Mouse (Mus musculus) heart, adult 2 months (tissue): ENCODE results near the gene Styxl1. TPM values are rescaled to one million over a fixed set of nuclear protein-coding genes. Genes with fewer than 3 reads are reported as not detected.
A peak's percentile ranks its signal among the peaks of the same experiment; 100 is the strongest.

Experiments used
- DNase-seq, 2 experiments: peaks; one replicate each; pipeline ENCODE4 v3.0.0; 2021
- H3K27ac ChIP-seq: fragments of 200-600 bp; 2 replicates; pipeline ENCODE4 v1.8.1; 2022
- H3K27me3 ChIP-seq: fragments of 200-500 bp; 2 replicates; pipeline ENCODE4 v1.6.1; 2012; ENCODE audit warnings: mild to moderate bottlenecking, low read length, inconsistent platforms, mixed read lengths; ENCODE audit not compliant: control insufficient read depth, insufficient read depth
- H3K36me3 ChIP-seq: fragments of 200-500 bp; 2 replicates; pipeline ENCODE4 v1.6.1; 2012; ENCODE audit warnings: low read length, inconsistent platforms; ENCODE audit not compliant: control insufficient read depth, insufficient read depth
- H3K4me1 ChIP-seq: fragments of 200-500 bp; 2 replicates; pipeline ENCODE4 v1.6.1; 2011; ENCODE audit warnings: low read length; ENCODE audit not compliant: control insufficient read depth, insufficient read depth
- H3K4me3 ChIP-seq: fragments of 200-600 bp; 2 replicates; pipeline ENCODE4 v1.8.1; 2022
- H3K79me2 ChIP-seq: fragments of 200-500 bp; replicated peaks from 2 replicates; pipeline ENCODE4 v1.6.1; 2012; ENCODE audit warnings: mild to moderate bottlenecking, inconsistent platforms, low read length, moderate library complexity, mixed read lengths; ENCODE audit not compliant: control insufficient read depth, insufficient read depth
- H3K9ac ChIP-seq: fragments of 200-500 bp; 2 replicates; pipeline ENCODE4 v1.6.1; 2012; ENCODE audit warnings: low read depth, mild to moderate bottlenecking, control low read depth, inconsistent platforms, low read length, mixed read lengths
- CTCF ChIP-seq: fragments of 200-600 bp; IDR thresholded peaks from 2 replicates; pipeline ENCODE4 v1.8.1; 2022; ENCODE audit warnings: antibody characterized with exemption, mild to moderate bottlenecking, moderate library complexity
- EP300 ChIP-seq: fragments of 200-500 bp; IDR thresholded peaks from 2 replicates; pipeline ENCODE4 v1.6.1; 2011; ENCODE audit warnings: low read depth, low read length, control low read depth; ENCODE audit not compliant: insufficient read depth
- POLR2A ChIP-seq: fragments of 200-500 bp; IDR thresholded peaks from 2 replicates; pipeline ENCODE4 v1.6.1; 2011; ENCODE audit warnings: mild to moderate bottlenecking, low read depth, low read length, control low read depth; ENCODE audit not compliant: insufficient read depth
- WGBS: fragments of 180-500 bp; shearing (Covaris S2); methylation state at CpG from one replicate; pipeline ENCODE4 v1.1.7; 2018; 5-methylcytosine and 5-hydroxymethylcytosine counted together
- intact Hi-C: fragments of 180-260 bp; cut with DNase I; formaldehyde crosslinking; loops from one replicate; pipeline ENCODE4 v1.15.1; 2025
- polyA plus RNA-seq: library from polyadenylated mRNA; depleted of rRNA; stranded (reverse); fragments of >200 nt; gene quantifications from 2 replicates; pipeline ENCODE4 v1.2.3, GENCODE M21; 2012
- total RNA-seq, 2 experiments: library from RNA; stranded (reverse); gene quantifications; 2 replicates each; pipeline ENCODE4 v1.2.3; 2021

The Styxl1 gene
- total and polyA plus RNA-seq, 3 experiments: 0.20 TPM; not detected in 2

- TF ChIP-seq CTCF (no peak), POLR2A (no peak), EP300 (no peak)
- no peak for DNase-seq
- Histone ChIP-seq H3K4me1 (peaks cover 20% of the 10 kb centered on the region), H3K9ac (no peak overlapping the region), H3K4me3 (no peak overlapping the region), H3K79me2 (0 out of 2 replicates have a peak, but pooled peaks cover 1% of the 10 kb centered on the region), H3K27me3 (no peaks in the 10 kb centered on the region), H3K36me3 (no peaks in the 10 kb centered on the region), H3K27ac (peak overlapping the region; percentile 33)
- WGBS: 84% methylated on average over 13 of the region's 13 CpGs
- intact Hi-C loops: loop anchor here (1.0 to 2.0 kb wide), 2 partner anchors 15 to 16 kb away; no protein-coding TSS in a partner anchor
Measured at GRCm38 (mm10) chr5:135707039-135707438, 71.1 kb downstream of the Styxl1 start.

DNA sequence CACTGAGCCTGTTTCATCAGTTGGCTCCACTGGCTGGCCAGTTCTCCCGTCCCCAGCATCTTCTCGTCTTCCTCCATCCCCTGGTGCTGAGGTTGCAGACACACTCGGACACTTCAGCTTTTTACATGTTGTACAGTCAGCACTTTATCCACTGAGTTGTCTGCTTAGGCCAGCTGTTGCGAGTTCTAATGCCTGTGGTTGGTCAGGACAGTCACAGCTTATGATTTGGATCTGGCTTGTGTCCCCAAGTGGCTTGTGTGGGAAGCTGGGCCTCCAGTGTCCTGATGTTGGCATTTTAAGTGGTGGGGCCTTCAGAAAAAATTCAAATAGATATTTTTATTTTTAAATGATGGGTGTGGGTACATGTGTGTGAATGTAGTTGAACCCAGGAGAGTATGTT lies 72.8 kb downstream of the Styxl1 start:
- no peaks in the 10 kb centered on the region for H3K27me3 ChIP-seq
- intact Hi-C loops: no loop called here
- H3K27ac ChIP-seq: no peak overlapping the region
- WGBS: 92% methylated on average over 4 of the region's 4 CpGs
- no peaks in the 10 kb centered on the region; the same call in 1 of the 2 replicates for H3K36me3 ChIP-seq
- H3K9ac ChIP-seq: no peak overlapping the region
- TF ChIP-seq EP300: no peak
- TF ChIP-seq POLR2A: no peak
- TF ChIP-seq CTCF: no peak
- peaks cover 24% of the 10 kb centered on the region for H3K4me1 ChIP-seq
- H3K4me3 ChIP-seq: no peak overlapping the region
- no peak for DNase-seq
- H3K79me2 ChIP-seq: 0 out of 2 replicates have a peak, but pooled peaks cover 1% of the 10 kb centered on the region

- Histone ChIP-seq H3K27ac (peak overlapping the region; percentile 23), H3K36me3 (no peaks in the 10 kb centered on the region; the same call in 1 of the 2 replicates)
- 93% methylated on average over 7 of the region's 7 CpGs for WGBS
Measured at GRCm38 (mm10) chr5:135703431-135703830, 74.8 kb downstream of the Styxl1 start.

GRCm38 (mm10) chr5:135702682-135703192 lies 75.4 kb downstream of the Styxl1 start:
- no peak overlapping the region for H3K9ac ChIP-seq
- 24% methylated on average over 15 of the region's 15 CpGs for WGBS

More at GRCm38 (mm10) chr5:135703431-135703830, 74.8 kb downstream of the Styxl1 start:
- intact Hi-C loops: no loop called here
- Histone ChIP-seq H3K4me1 (peaks cover 24% of the 10 kb centered on the region), H3K4me3 (no peak overlapping the region), H3K79me2 (peaks cover 1% of the 10 kb centered on the region; the same call in 1 of the 2 replicates), H3K9ac (no peak overlapping the region), H3K27me3 (no peaks in the 10 kb centered on the region)
- DNase-seq: no peak
- TF ChIP-seq CTCF (no peak), EP300 (no peak), POLR2A (no peak)

GRCm38 (mm10) chr5:135702190-135702589 lies 76.0 kb downstream of the Styxl1 start:
- WGBS: 50% methylated on average over 6 of the region's 6 CpGs
- no peaks in the 10 kb centered on the region; the same call in 1 of the 2 replicates for H3K36me3 ChIP-seq
- peak in 1 of 2 experiments; percentile 58 for DNase-seq
- H3K4me3 ChIP-seq: no peak overlapping the region
- intact Hi-C loops: no loop called here
- no peaks in the 10 kb centered on the region for H3K27me3 ChIP-seq
- H3K4me1 ChIP-seq: peaks cover 20% of the 10 kb centered on the region
- TF ChIP-seq CTCF (no peak), EP300 (peak; percentile 40; the same call in 1 of the 2 replicates)
- H3K79me2 ChIP-seq: peaks cover 1% of the 10 kb centered on the region; the same call in 1 of the 2 replicates
- no peak overlapping the region; the same call in 1 of the 2 replicates for H3K9ac ChIP-seq
- peak overlapping the region; percentile 58 for H3K27ac ChIP-seq

More at GRCm38 (mm10) chr5:135702682-135703192, 75.4 kb downstream of the Styxl1 start:
- Histone ChIP-seq H3K27ac (peak overlapping the region; percentile 58), H3K27me3 (no peaks in the 10 kb centered on the region), H3K4me1 (peaks cover 18% of the 10 kb centered on the region), H3K4me3 (no peak overlapping the region), H3K79me2 (peaks cover 1% of the 10 kb centered on the region; the same call in 1 of the 2 replicates), H3K36me3 (no peaks in the 10 kb centered on the region; the same call in 1 of the 2 replicates)
- TF ChIP-seq POLR2A (no peak), EP300 (0 out of 2 replicates have a peak, but pooled peaks have one; percentile 20), CTCF (peak; percentile 26)
- intact Hi-C loops: no loop called here
- DNase-seq: peak in 1 of 2 experiments; percentile 51

DNA sequence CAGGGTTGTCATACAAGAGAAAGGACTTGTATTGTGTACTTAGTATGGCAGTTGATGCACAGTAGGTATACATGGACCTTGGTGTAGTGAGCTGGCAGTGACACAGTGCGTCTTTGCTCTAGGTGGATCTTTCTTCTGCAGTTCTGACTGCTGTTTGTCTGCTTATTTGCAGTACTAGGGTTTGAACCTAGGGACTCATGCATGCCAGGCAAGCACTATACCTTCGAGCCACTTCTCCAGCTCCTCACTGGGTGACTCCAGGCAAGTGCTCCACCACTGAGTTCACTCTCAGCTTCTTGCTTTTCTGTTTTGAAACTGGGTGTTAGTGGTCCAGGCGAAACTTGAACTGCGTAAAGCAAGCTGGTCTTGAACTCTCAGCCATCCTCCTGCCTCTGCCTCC lies 76.6 kb downstream of the Styxl1 start:
- intact Hi-C loops: no loop called here
- TF ChIP-seq CTCF: no peak
- TF ChIP-seq POLR2A: no peak
- no peak for TF ChIP-seq EP300
- H3K79me2 ChIP-seq: peaks cover 1% of the 10 kb centered on the region; the same call in 1 of the 2 replicates
- H3K9ac ChIP-seq: no peak overlapping the region; the same call in 1 of the 2 replicates
- peaks cover 21% of the 10 kb centered on the region for H3K4me1 ChIP-seq
- no peaks in the 10 kb centered on the region for H3K27me3 ChIP-seq
- H3K27ac ChIP-seq: no peak overlapping the region; the same call in 1 of the 2 replicates
- no peak for DNase-seq
- no peak overlapping the region for H3K4me3 ChIP-seq
- no peaks in the 10 kb centered on the region; the same call in 1 of the 2 replicates for H3K36me3 ChIP-seq
- 95% methylated on average over 4 of the region's 4 CpGs for WGBS
